Mouse (Mus musculus) spleen, adult 2 months (tissue): ENCODE results near the gene Gm13694. TPM values are rescaled to one million over a fixed set of nuclear protein-coding genes. Genes with fewer than 3 reads are reported as not detected.
A peak's percentile ranks its signal among the peaks of the same experiment; 100 is the strongest.
"Not testable (repeated sequence)": the region's sequence is repeated elsewhere in the genome, so short reads cannot be mapped to it uniquely, and the experiment has no call there.

ENCODE experiments used
- DNase-seq, 2 experiments: peaks; one replicate each; pipeline versions ENCODE4 v3.0.0 to v3.0.0-alpha.2; 2012 to 2021; ENCODE audit warnings: low spot score in 2 of 2, low read depth in 1 of 2
- H3K27ac ChIP-seq: fragments of 200-500 bp; 2 replicates; pipeline ENCODE4 v1.5.1; 2012; ENCODE audit warnings: low read length, inconsistent platforms; ENCODE audit not compliant: insufficient read depth
- H3K27me3 ChIP-seq: fragments of 200-500 bp; 2 replicates; pipeline ENCODE4 v1.6.1; 2012; ENCODE audit warnings: mild to moderate bottlenecking, moderate library complexity, low read length, inconsistent platforms; ENCODE audit not compliant: control insufficient read depth, insufficient read depth
- H3K36me3 ChIP-seq: fragments of 200-500 bp; 2 replicates; pipeline ENCODE4 v1.6.1; 2012; ENCODE audit warnings: mild to moderate bottlenecking, low read length, inconsistent platforms; ENCODE audit not compliant: control insufficient read depth, insufficient read depth
- H3K4me1 ChIP-seq: fragments of 200-500 bp; 2 replicates; pipeline ENCODE4 v1.6.1; 2011; ENCODE audit warnings: inconsistent platforms; ENCODE audit not compliant: control insufficient read depth, insufficient read depth, insufficient read length
- H3K4me3 ChIP-seq: fragments of 200-500 bp; 2 replicates; pipeline ENCODE4 v1.5.1; 2011; ENCODE audit warnings: mild to moderate bottlenecking, inconsistent platforms; ENCODE audit not compliant: insufficient read depth, insufficient read length; ENCODE audit errors: extremely low read depth
- CTCF ChIP-seq: fragments of 200-500 bp; IDR thresholded peaks from 2 replicates; pipeline ENCODE4 v1.5.1; 2011; ENCODE audit warnings: mild to moderate bottlenecking, inconsistent platforms; ENCODE audit not compliant: insufficient read depth, insufficient read length, insufficient replicate concordance; ENCODE audit errors: extremely low read depth
- POLR2A ChIP-seq: fragments of 200-500 bp; IDR thresholded peaks from 2 replicates; pipeline ENCODE4 v1.6.1; 2011; ENCODE audit warnings: low read depth, low read length, inconsistent platforms
- WGBS: fragments of 180-500 bp; shearing (Covaris S2); methylation state at CpG from one replicate; pipeline ENCODE4 v1.1.7; 2018; 5-methylcytosine and 5-hydroxymethylcytosine counted together
- polyA plus RNA-seq: library from polyadenylated mRNA; depleted of rRNA; stranded (reverse); fragments of >200 nt; gene quantifications from 2 replicates; pipeline ENCODE4 v1.2.3, GENCODE M21; 2012

Gene Gm13694
- polyA plus RNA-seq, 1 experiment: not detected

- H3K27me3 ChIP-seq, H3K4me1 ChIP-seq, H3K27ac ChIP-seq, H3K4me3 ChIP-seq, H3K36me3 ChIP-seq, DNase-seq: not testable (repeated sequence)
- WGBS: no CpG with 5 or more reads among the region's 6 CpGs
Observed at GRCm38 (mm10) chr2:83990253-83990652, 11.5 kb downstream of the Gm13694 start, which contains the start of gene Gm13691. Gene Gm13691, plus strand, starts transcription at chr2:83990553.

GRCm38 (mm10) chr2:83993639-83994255 is 15.0 kb downstream of the Gm13694 start:
- not testable (repeated sequence) for H3K36me3 ChIP-seq, H3K4me1 ChIP-seq, H3K27me3 ChIP-seq, H3K4me3 ChIP-seq, H3K27ac ChIP-seq
- WGBS: 1% methylated on average over 8 of the region's 9 CpGs
- peak; percentile 4 to 61 for DNase-seq

GRCm38 (mm10) chr2:83994526-83994925 is 15.8 kb downstream of the Gm13694 start:
- H3K27me3 ChIP-seq: not testable (repeated sequence)

GRCm38 (mm10) chr2:84008913-84009312 is 30.2 kb downstream of the Gm13694 start:
- no peak for TF ChIP-seq CTCF
- TF ChIP-seq POLR2A: no peak
- 70% methylated on average over 1 of the region's 1 CpGs for WGBS
- no peak for DNase-seq
- no peaks in the 10 kb centered on the region for H3K4me1 ChIP-seq
- no peak overlapping the region for H3K27ac ChIP-seq
- H3K27me3 ChIP-seq: no peaks in the 10 kb centered on the region
- H3K4me3 ChIP-seq: no peak overlapping the region
- no peaks in the 10 kb centered on the region for H3K36me3 ChIP-seq

More at GRCm38 (mm10) chr2:83994526-83994925, 15.8 kb downstream of the Gm13694 start:
- H3K36me3 ChIP-seq, DNase-seq, H3K4me1 ChIP-seq, H3K4me3 ChIP-seq, H3K27ac ChIP-seq: not testable (repeated sequence)
- 32% methylated on average over 3 of the region's 3 CpGs for WGBS

- TF ChIP-seq POLR2A (no peak), CTCF (no peak)
- no peak overlapping the region for H3K4me3 ChIP-seq
- H3K36me3 ChIP-seq: no peaks in the 10 kb centered on the region
Observed at GRCm38 (mm10) chr2:84009818-84010217, 31.1 kb downstream of the Gm13694 start.

GRCm38 (mm10) chr2:84014572-84014971 is 35.8 kb downstream of the Gm13694 start:
- H3K27ac ChIP-seq: no peak overlapping the region
- H3K4me3 ChIP-seq: no peak overlapping the region
- no peak for TF ChIP-seq CTCF
- TF ChIP-seq POLR2A: no peak
- H3K4me1 ChIP-seq: peaks cover 3% of the 10 kb centered on the region; the same call in 1 of the 2 replicates
- H3K36me3 ChIP-seq: no peaks in the 10 kb centered on the region
- 75% methylated on average over 6 of the region's 6 CpGs for WGBS
- H3K27me3 ChIP-seq: no peaks in the 10 kb centered on the region
- no peak for DNase-seq

More at GRCm38 (mm10) chr2:84009818-84010217, 31.1 kb downstream of the Gm13694 start:
- H3K27me3 ChIP-seq: no peaks in the 10 kb centered on the region
- no peak for DNase-seq
- no peak overlapping the region for H3K27ac ChIP-seq
- H3K4me1 ChIP-seq: no peaks in the 10 kb centered on the region
- 24% methylated on average over 3 of the region's 3 CpGs for WGBS

GRCm38 (mm10) chr2:84016291-84016690 is 37.6 kb downstream of the Gm13694 start:
- 72% methylated on average over 5 of the region's 5 CpGs for whole genome bisulfite sequencing

GRCm38 (mm10) chr2:84018330-84018729 is 39.6 kb downstream of the Gm13694 start:
- Histone ChIP-seq H3K36me3 (no peaks in the 10 kb centered on the region), H3K27ac (no peak overlapping the region), H3K27me3 (no peaks in the 10 kb centered on the region), H3K4me1 (peaks cover 6% of the 10 kb centered on the region; the same call in 1 of the 2 replicates), H3K4me3 (no peak overlapping the region)
- WGBS: 42% methylated on average over 3 of the region's 3 CpGs
- no peak for DNase-seq
- TF ChIP-seq CTCF: no peak
- TF ChIP-seq POLR2A: no peak

More at GRCm38 (mm10) chr2:84016291-84016690, 37.6 kb downstream of the Gm13694 start:
- H3K27me3 ChIP-seq, H3K27ac ChIP-seq, H3K4me1 ChIP-seq, H3K4me3 ChIP-seq, H3K36me3 ChIP-seq: not testable (repeated sequence)
- DNase-seq: peak in 1 of 2 experiments; percentile 26
